Mouse (Mus musculus): Measurements from ENCODE around the gene Traf2. TPM values are rescaled to one million over a fixed set of nuclear protein-coding genes. Genes with fewer than 3 reads are reported as not detected.

Traf2 gene
- polyA plus RNA-seq (2014; fragmentation: Nextera tagmentation; extraction: Ambion mirVana): 35.6 and 36.0 TPM in 2 replicates

DNA sequence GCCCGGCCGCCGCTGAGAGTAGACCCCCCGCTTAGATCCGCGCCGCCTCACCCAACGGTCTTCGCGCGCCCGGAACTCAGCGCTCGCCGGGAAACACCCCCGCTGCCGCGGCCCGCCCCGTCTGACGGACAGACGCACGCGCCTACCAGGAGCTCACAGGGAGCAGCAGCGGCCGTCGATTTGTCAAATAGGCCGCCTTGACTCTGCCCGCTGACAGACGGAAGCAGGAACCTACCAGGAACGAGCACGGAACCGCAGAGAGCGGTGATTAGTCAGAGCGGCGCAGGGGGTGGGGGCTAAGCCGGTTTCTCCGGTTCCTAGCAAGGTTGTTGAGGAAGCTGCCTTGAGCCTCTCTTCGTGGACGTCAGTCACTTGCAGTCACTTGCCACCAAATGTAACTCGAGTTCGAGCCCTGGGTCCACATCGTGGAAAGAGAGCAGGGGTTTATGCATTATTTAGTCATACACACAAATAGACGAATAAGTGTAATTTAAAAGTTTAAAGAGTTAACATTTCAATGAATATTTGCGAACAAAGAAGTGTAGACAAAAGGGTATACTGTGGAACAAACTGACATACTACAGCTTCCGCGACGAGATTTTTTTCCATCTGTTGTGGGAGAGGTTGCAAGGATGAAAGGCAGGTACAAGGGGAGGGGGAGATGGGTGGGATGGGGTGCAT lies at the start of gene Traf2:
Gene Traf2 (minus strand): TSS at position 130 of the 681 bp plus-strand sequence.
- 3% methylated on average over 48 of the region's 48 CpGs for WGBS
- peak within 1 kb of the TSS; percentile 62 for H3K27ac ChIP-seq (replicated peaks; ENCODE audit: low read depth, low read length)
- H3K36me3 ChIP-seq (replicated peaks; ENCODE audit: control insufficient read depth, insufficient read depth, low read depth, low read length): no peaks in the 10 kb centered on the region
- no peaks in the 10 kb centered on the region; the same call in 1 of the 2 replicates for H3K4me1 ChIP-seq (ENCODE audit: control insufficient read depth, insufficient read depth, low read length)
- DNase-seq (ENCODE audit: low spot score) (peak; percentile 99), ATAC-seq (replicated peaks; ENCODE audit: insufficient number of reproducible peaks, low FRiP score, low TSS enrichment, low read depth) (peak; percentile 99)
- no peaks in the 10 kb centered on the region for H3K9me3 ChIP-seq (replicated peaks; ENCODE audit: control insufficient read depth, low read length)
- H3K4me2 ChIP-seq (ENCODE audit: low read depth, low read length): peak within 1 kb of the TSS; percentile 82
- H3K27me3 ChIP-seq (ENCODE audit: control insufficient read depth, insufficient read depth, low read length): no peaks in the 10 kb centered on the region
- H3K9ac ChIP-seq (replicated peaks; ENCODE audit: low read length): peak within 1 kb of the TSS; percentile 78
- H3K4me3 ChIP-seq (ENCODE audit: low read depth, low read length): peak within 1 kb of the TSS; percentile 64

DNA sequence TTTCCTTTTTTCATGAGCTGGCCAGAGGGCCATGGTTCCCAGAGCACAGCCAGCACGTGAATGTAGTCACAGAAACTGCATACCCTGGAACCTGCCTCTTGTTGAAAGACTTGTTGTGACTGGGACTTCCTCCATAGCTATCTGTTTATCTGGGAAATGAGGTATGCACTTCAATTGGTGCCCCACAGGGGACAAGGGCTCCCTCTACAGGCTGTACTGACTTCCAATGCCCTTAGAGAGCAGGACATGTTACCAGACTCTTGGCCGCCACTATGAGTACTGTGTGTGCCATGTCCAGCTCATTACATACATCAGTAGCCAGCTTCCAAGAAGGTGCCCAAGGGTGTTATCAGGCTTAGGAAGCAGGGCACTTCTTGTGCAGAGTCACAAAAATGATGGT lies 45.1 kb upstream of the Traf2 start:
- no peaks in the 10 kb centered on the region for H3K9me3 ChIP-seq (replicated peaks; ENCODE audit: control insufficient read depth, low read length)
- no peak overlapping the region for H3K4me2 ChIP-seq (ENCODE audit: low read depth, low read length)
- H3K36me3 ChIP-seq (replicated peaks; ENCODE audit: control insufficient read depth, insufficient read depth, low read depth, low read length): peaks cover 7% of the 10 kb centered on the region
- H3K27me3 ChIP-seq (ENCODE audit: control insufficient read depth, insufficient read depth, low read length): no peaks in the 10 kb centered on the region
- no peak overlapping the region for H3K27ac ChIP-seq (replicated peaks; ENCODE audit: low read depth, low read length)
- no peak for DNase-seq (ENCODE audit: low spot score)
- no peak overlapping the region for H3K9ac ChIP-seq (replicated peaks; ENCODE audit: low read length)
- no peak overlapping the region for H3K4me3 ChIP-seq (ENCODE audit: low read depth, low read length)
- no peaks in the 10 kb centered on the region for H3K4me1 ChIP-seq (ENCODE audit: control insufficient read depth, insufficient read depth, low read length)
- 87% methylated on average over 2 of the region's 2 CpGs for WGBS
- no peak for ATAC-seq (replicated peaks; ENCODE audit: insufficient number of reproducible peaks, low FRiP score, low TSS enrichment, low read depth)

DNA sequence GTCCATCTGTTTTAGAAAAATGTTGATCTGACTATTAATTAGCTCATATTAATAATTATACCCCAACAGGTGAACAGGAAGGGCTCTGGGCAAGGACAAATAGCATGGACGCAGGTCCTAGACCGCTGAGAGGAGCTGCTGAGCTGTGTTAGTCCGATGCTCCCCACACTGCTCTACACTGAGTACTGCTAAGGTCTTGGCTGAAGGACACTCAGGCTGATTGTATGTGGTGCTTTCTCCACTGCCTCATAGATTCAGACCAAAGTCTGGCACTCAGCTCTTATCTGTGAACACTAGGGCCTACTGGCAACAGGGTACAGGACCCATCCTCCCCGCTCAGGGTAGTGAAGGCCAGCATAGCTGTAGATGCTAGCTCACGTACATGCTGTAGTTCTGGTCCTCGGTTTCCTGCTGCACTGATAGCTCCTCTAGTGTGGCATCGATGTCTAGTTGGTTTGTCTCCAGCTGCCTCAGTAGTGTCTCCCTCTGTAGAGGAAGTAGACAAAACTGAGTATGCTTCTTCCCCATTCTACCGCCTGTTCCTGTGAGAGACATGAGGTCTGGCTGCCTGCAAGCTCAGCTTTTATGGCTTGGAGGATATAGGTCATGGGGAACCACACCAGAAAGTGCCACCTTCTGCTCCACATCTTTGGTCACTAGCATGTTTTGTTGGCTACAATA lies 41.6 kb upstream of the Traf2 start:
- ATAC-seq (replicated peaks; ENCODE audit: insufficient number of reproducible peaks, low FRiP score, low TSS enrichment, low read depth) (no peak), DNase-seq (ENCODE audit: low spot score) (no peak)
- no peaks in the 10 kb centered on the region for H3K9me3 ChIP-seq (replicated peaks; ENCODE audit: control insufficient read depth, low read length)
- H3K27me3 ChIP-seq (ENCODE audit: control insufficient read depth, insufficient read depth, low read length): no peaks in the 10 kb centered on the region
- peaks cover 9% of the 10 kb centered on the region for H3K36me3 ChIP-seq (replicated peaks; ENCODE audit: control insufficient read depth, insufficient read depth, low read depth, low read length)
- no peak overlapping the region for H3K4me2 ChIP-seq (ENCODE audit: low read depth, low read length)
- WGBS: 94% methylated on average over 8 of the region's 8 CpGs
- H3K4me3 ChIP-seq (ENCODE audit: low read depth, low read length): no peak overlapping the region
- H3K27ac ChIP-seq (replicated peaks; ENCODE audit: low read depth, low read length): no peak overlapping the region
- no peak overlapping the region for H3K9ac ChIP-seq (replicated peaks; ENCODE audit: low read length)
- no peaks in the 10 kb centered on the region for H3K4me1 ChIP-seq (ENCODE audit: control insufficient read depth, insufficient read depth, low read length)

DNA sequence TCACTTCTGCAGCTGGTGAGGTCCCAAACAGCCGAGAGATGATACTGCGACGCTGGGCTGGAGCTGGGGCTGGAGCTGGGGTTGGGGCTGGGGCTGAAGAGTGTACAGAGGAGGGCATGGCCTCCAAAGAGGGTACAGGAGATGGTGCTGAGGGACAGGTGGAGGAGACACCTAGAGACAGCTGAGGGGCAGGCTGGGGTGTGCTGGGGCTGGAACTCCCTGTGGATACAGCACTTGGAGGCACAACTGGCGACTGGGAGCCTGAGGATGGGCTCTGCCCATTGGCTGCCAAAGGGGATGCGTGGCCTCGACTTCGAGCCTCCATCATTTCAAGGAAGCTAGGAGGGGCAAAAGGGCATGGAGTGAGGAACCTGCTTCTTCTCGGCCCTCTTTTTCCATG lies 40.5 kb upstream of the Traf2 start:
- 89% methylated on average over 8 of the region's 8 CpGs for WGBS
- ATAC-seq (replicated peaks; ENCODE audit: insufficient number of reproducible peaks, low FRiP score, low TSS enrichment, low read depth) (no peak), DNase-seq (ENCODE audit: low spot score) (no peak)
- H3K36me3 ChIP-seq (replicated peaks; ENCODE audit: control insufficient read depth, insufficient read depth, low read depth, low read length): peaks cover 9% of the 10 kb centered on the region
- H3K4me1 ChIP-seq (ENCODE audit: control insufficient read depth, insufficient read depth, low read length): no peaks in the 10 kb centered on the region
- H3K27me3 ChIP-seq (ENCODE audit: control insufficient read depth, insufficient read depth, low read length): no peaks in the 10 kb centered on the region
- H3K27ac ChIP-seq (replicated peaks; ENCODE audit: low read depth, low read length): no peak overlapping the region
- H3K4me3 ChIP-seq (ENCODE audit: low read depth, low read length): no peak overlapping the region
- no peak overlapping the region for H3K4me2 ChIP-seq (ENCODE audit: low read depth, low read length)
- no peak overlapping the region for H3K9ac ChIP-seq (replicated peaks; ENCODE audit: low read length)
- H3K9me3 ChIP-seq (replicated peaks; ENCODE audit: control insufficient read depth, low read length): no peaks in the 10 kb centered on the region

DNA sequence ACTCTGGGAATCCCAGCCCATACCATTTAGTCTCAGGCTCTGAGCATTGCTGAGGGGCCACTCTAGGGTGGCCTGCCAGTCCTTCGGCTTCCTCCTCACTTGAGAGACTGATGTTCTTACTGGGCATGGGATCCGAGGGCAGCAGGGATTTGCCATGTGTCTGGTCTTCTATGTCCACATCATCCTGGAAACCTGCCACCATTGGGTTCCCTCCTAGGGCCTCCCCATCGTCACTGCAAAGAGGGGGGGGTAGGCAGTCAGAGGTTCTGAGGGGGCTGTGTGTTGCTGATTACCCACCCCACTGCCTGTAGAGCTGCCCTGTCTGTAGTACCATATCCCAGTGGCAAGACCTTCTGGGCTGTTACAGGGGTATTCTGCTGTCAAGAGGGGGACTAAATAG lies 38.9 kb upstream of the Traf2 start:
- Histone ChIP-seq H3K4me2 (ENCODE audit: low read depth, low read length) (no peak overlapping the region), H3K36me3 (replicated peaks; ENCODE audit: control insufficient read depth, insufficient read depth, low read depth, low read length) (peaks cover 7% of the 10 kb centered on the region), H3K27me3 (ENCODE audit: control insufficient read depth, insufficient read depth, low read length) (peaks cover 7% of the 10 kb centered on the region)

DNA sequence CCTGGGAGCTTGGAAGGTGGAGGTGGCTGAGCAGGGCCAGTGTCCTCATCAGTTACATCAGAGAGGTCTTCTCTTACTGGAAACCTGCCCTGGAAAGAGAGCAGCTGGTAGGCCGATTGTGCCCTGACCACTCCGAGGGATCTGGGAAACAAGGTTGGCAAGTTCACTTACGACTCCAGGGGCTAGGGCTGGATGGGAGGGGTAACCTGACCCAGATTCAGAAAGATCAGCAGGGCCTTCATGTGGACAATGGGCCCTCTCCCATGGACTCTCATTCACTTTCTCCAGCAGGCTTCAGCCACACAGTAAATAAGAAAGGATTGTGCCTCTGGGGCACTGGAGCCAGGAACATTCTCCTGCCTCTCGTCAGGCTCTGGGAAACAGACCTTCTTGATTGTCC lies 38.1 kb upstream of the Traf2 start:
- H3K4me2 ChIP-seq (ENCODE audit: low read depth, low read length): no peak overlapping the region
- H3K9ac ChIP-seq (replicated peaks; ENCODE audit: low read length): no peak overlapping the region
- peaks cover 14% of the 10 kb centered on the region for H3K27me3 ChIP-seq (ENCODE audit: control insufficient read depth, insufficient read depth, low read length)
- no peak for ATAC-seq (replicated peaks; ENCODE audit: insufficient number of reproducible peaks, low FRiP score, low TSS enrichment, low read depth)
- WGBS: 88% methylated on average over 4 of the region's 4 CpGs
- no peaks in the 10 kb centered on the region for H3K9me3 ChIP-seq (replicated peaks; ENCODE audit: control insufficient read depth, low read length)
- H3K36me3 ChIP-seq (replicated peaks; ENCODE audit: control insufficient read depth, insufficient read depth, low read depth, low read length): peaks cover 5% of the 10 kb centered on the region
- no peak overlapping the region for H3K27ac ChIP-seq (replicated peaks; ENCODE audit: low read depth, low read length)
- no peak overlapping the region for H3K4me3 ChIP-seq (ENCODE audit: low read depth, low read length)
- 0 out of 2 replicates have a peak, but pooled peaks cover 2% of the 10 kb centered on the region for H3K4me1 ChIP-seq (ENCODE audit: control insufficient read depth, insufficient read depth, low read length)
- DNase-seq (ENCODE audit: low spot score): no peak

More for the DNA sequence above, 38.9 kb upstream of the Traf2 start:
- Histone ChIP-seq H3K27ac (replicated peaks; ENCODE audit: low read depth, low read length) (no peak overlapping the region), H3K9me3 (replicated peaks; ENCODE audit: control insufficient read depth, low read length) (no peaks in the 10 kb centered on the region), H3K4me1 (ENCODE audit: control insufficient read depth, insufficient read depth, low read length) (no peaks in the 10 kb centered on the region), H3K9ac (replicated peaks; ENCODE audit: low read length) (no peak overlapping the region), H3K4me3 (ENCODE audit: low read depth, low read length) (no peak overlapping the region)
- ATAC-seq (replicated peaks; ENCODE audit: insufficient number of reproducible peaks, low FRiP score, low TSS enrichment, low read depth) (no peak), DNase-seq (ENCODE audit: low spot score) (no peak)
- 90% methylated on average over 3 of the region's 3 CpGs for WGBS

DNA sequence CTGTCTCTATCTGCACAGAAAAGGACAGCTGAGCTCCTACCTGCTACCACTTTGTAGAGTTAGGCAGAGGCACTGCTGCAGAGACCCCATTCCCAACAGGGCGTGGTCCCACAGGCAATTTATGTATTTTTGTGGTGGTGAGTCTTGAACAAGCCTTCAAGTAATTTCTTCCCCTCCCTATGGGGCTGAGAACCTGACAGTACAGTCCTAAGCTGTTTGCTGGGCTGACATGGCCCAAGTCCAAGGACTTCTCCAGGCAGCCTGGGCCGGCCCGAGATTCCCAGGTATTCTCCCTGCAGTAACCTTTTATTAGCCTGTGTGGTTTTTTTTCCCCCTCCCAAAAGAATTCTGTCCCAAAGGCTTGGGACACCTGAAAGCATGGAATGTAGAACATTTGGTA lies 37.4 kb upstream of the Traf2 start:
- peaks cover 21% of the 10 kb centered on the region for H3K27me3 ChIP-seq (ENCODE audit: control insufficient read depth, insufficient read depth, low read length)
- no peak overlapping the region for H3K4me3 ChIP-seq (ENCODE audit: low read depth, low read length)
- DNase-seq (ENCODE audit: low spot score) (no peak), ATAC-seq (replicated peaks; ENCODE audit: insufficient number of reproducible peaks, low FRiP score, low TSS enrichment, low read depth) (no peak)
- H3K9me3 ChIP-seq (replicated peaks; ENCODE audit: control insufficient read depth, low read length): no peaks in the 10 kb centered on the region
- 93% methylated on average over 3 of the region's 3 CpGs for WGBS
- H3K4me1 ChIP-seq (ENCODE audit: control insufficient read depth, insufficient read depth, low read length): 0 out of 2 replicates have a peak, but pooled peaks cover 2% of the 10 kb centered on the region
- no peak overlapping the region for H3K4me2 ChIP-seq (ENCODE audit: low read depth, low read length)
- peaks cover 5% of the 10 kb centered on the region for H3K36me3 ChIP-seq (replicated peaks; ENCODE audit: control insufficient read depth, insufficient read depth, low read depth, low read length)
- H3K27ac ChIP-seq (replicated peaks; ENCODE audit: low read depth, low read length): no peak overlapping the region
- H3K9ac ChIP-seq (replicated peaks; ENCODE audit: low read length): no peak overlapping the region

DNA sequence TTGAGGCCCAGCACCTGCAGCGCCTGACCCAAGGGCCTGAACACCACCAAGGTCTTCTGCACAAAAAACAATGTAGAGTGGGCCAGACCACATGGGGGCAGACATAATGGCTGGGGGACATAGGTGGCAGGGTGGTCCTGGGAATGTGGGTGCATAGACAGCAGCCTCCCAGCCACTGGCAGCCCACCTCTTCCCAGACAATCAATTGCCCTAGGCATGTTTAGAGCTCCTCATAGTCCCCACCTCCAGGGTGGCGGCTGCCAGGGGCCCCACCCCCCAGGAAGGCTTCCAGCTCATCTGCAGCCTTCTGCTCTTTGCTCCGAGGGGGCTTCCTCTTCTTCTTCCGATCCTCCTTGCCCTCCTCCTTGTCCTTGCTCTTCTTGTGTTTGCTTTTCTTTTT lies 36.8 kb upstream of the Traf2 start:
- no peak overlapping the region for H3K9ac ChIP-seq (replicated peaks; ENCODE audit: low read length)
- peaks cover 5% of the 10 kb centered on the region for H3K36me3 ChIP-seq (replicated peaks; ENCODE audit: control insufficient read depth, insufficient read depth, low read depth, low read length)
- no peak overlapping the region for H3K4me3 ChIP-seq (ENCODE audit: low read depth, low read length)
- H3K27ac ChIP-seq (replicated peaks; ENCODE audit: low read depth, low read length): no peak overlapping the region
- no peak overlapping the region for H3K4me2 ChIP-seq (ENCODE audit: low read depth, low read length)
- 0 out of 2 replicates have a peak, but pooled peaks cover 2% of the 10 kb centered on the region for H3K4me1 ChIP-seq (ENCODE audit: control insufficient read depth, insufficient read depth, low read length)
- DNase-seq (ENCODE audit: low spot score): no peak
- 65% methylated on average over 4 of the region's 4 CpGs for WGBS
- no peaks in the 10 kb centered on the region for H3K9me3 ChIP-seq (replicated peaks; ENCODE audit: control insufficient read depth, low read length)
- no peak for ATAC-seq (replicated peaks; ENCODE audit: insufficient number of reproducible peaks, low FRiP score, low TSS enrichment, low read depth)
- peaks cover 27% of the 10 kb centered on the region for H3K27me3 ChIP-seq (ENCODE audit: control insufficient read depth, insufficient read depth, low read length)

Measured in embryonic facial prominence, embryonic 11.5 days (tissue).